Mouse (Mus musculus): ENCODE results near the gene Arl14ep.

Arl14ep gene

GRCm38 (mm10) chr2:106973959-106974639, at the start of gene Arl14ep:
Gene Arl14ep (minus strand): TSS chr2:106974424.
- peak; percentile 99 for DNase-seq

GRCm38 (mm10) chr2:107022713-107023112, 48.5 kb upstream of the Arl14ep start:
- peak; percentile 52 for DNase-seq

GRCm38 (mm10) chr2:107019331-107019730, 45.1 kb upstream of the Arl14ep start:
- peak; percentile 28 for DNase-seq

GRCm38 (mm10) chr2:107013161-107013560, 38.9 kb upstream of the Arl14ep start:
- peak; percentile 57 for DNase-seq

GRCm38 (mm10) chr2:107012318-107012717, 38.1 kb upstream of the Arl14ep start:
- peak; percentile 23 for DNase-seq

GRCm38 (mm10) chr2:107010160-107010559, 35.9 kb upstream of the Arl14ep start:
- DNase-seq, result peak; percentile 63

- peak; percentile 39 for DNase-seq
Measured at GRCm38 (mm10) chr2:107006378-107006777, 32.2 kb upstream of the Arl14ep start.

- peak; percentile 58 for DNase-seq
Measured at GRCm38 (mm10) chr2:107005876-107006275, 31.7 kb upstream of the Arl14ep start.

- DNase-seq, result no peak
Measured at GRCm38 (mm10) chr2:106991261-106991660, 17.0 kb upstream of the Arl14ep start.

- no peak for DNase-seq
Measured at GRCm38 (mm10) chr2:106984945-106985344, 10.7 kb upstream of the Arl14ep start.

- DNase-seq, result peak; percentile 42
Measured at GRCm38 (mm10) chr2:106982503-106982902, 8.3 kb upstream of the Arl14ep start.

- peak; percentile 22 for DNase-seq
Measured at GRCm38 (mm10) chr2:106976472-106976871, 2.2 kb upstream of the Arl14ep start.

- peak; percentile 85 for DNase-seq
Measured at GRCm38 (mm10) chr2:106973332-106973958, 779 bp downstream of the Arl14ep start.

GRCm38 (mm10) chr2:106972851-106973250, 1.4 kb downstream of the Arl14ep start:
- peak; percentile 68 for DNase-seq

- peak; percentile 66 for DNase-seq
Measured at GRCm38 (mm10) chr2:106970971-106971370, 3.3 kb downstream of the Arl14ep start.

- peak; percentile 73 for DNase-seq
Measured at GRCm38 (mm10) chr2:106968320-106968719, 5.9 kb downstream of the Arl14ep start.

GRCm38 (mm10) chr2:106963560-106963959, 10.7 kb downstream of the Arl14ep start:
- DNase-seq, result no peak

GRCm38 (mm10) chr2:106961650-106962049, 12.6 kb downstream of the Arl14ep start:
- DNase-seq, result no peak

GRCm38 (mm10) chr2:106961066-106961465, 13.2 kb downstream of the Arl14ep start:
- no peak for DNase-seq

GRCm38 (mm10) chr2:106960237-106960636, 14.0 kb downstream of the Arl14ep start:
- DNase-seq, result no peak

- DNase-seq, result peak; percentile 63
Measured at GRCm38 (mm10) chr2:106959380-106959779, 14.8 kb downstream of the Arl14ep start.

- DNase-seq, result peak; percentile 49
Measured at GRCm38 (mm10) chr2:106958916-106959315, 15.3 kb downstream of the Arl14ep start.

- no peak for DNase-seq
Measured at GRCm38 (mm10) chr2:106956146-106956545, 18.1 kb downstream of the Arl14ep start.

GRCm38 (mm10) chr2:106955621-106956020, 18.6 kb downstream of the Arl14ep start:
- DNase-seq, result no peak

Data from heart, adult 11 months (tissue).